In genomic region chr7:127573503-127574008, GRCm38 (mm10) we compare ENCODE assay signal across 9 mouse cellular contexts. TPM values are rescaled to one million over a fixed set of nuclear protein-coding genes. Genes with fewer than 3 reads are reported as not detected.
A peak's percentile ranks its signal among the peaks of the same experiment; 100 is the strongest.
DNase-seq lines count a peak whose midpoint lies in the region; ATAC-seq and TF ChIP-seq lines count a peak whose summit lies in the region.
"Had no signal": no experiment of that assay in that cellular context is flagged by ENCODE, and none has a peak within 500 bp of the region (broad histone marks: within the 10 kb centered on the region; RNA-seq: fewer than 3 reads in every experiment).

No protein-coding gene starts in this region.

- no peak for TF ChIP-seq CTCF in spleen, adult 2 months (IDR thresholded peaks at IDR 0.05; ENCODE audit: extremely low read depth, insufficient read depth, insufficient read length, insufficient replicate concordance)

- ATAC-seq in granulocyte monocyte progenitor cell, adult 5-6 weeks (replicated peaks; ENCODE audit: poor library complexity, severe bottlenecking): peak; percentile 10; the same call in 1 of the 2 replicates
- peak; percentile 37 for ATAC-seq in liver, embryonic 13.5 days (ENCODE audit: low read depth)

- DNase-seq in spleen, adult 2 months (ENCODE audit: low read depth in 1 of 2, low spot score in 2 of 2): no peak
- DNase-seq in spleen, postnatal 36 days (ENCODE audit: low spot score in 2 of 2): no peak
- peak; percentile 66 for DNase-seq in cerebellum, adult 9-11 months
- DNase-seq in liver, embryonic 13.5 days: peak; percentile 13
- peak; percentile 43 for DNase-seq in testis, postnatal 14 days (ENCODE audit: low spot score)
- no peak for DNase-seq in frontal cortex, postnatal 10 days (ENCODE audit: low spot score in 2 of 2)
- no peak for DNase-seq in adrenal gland, postnatal 10 days

- no peaks in the 10 kb centered on the region for H3K9me3 ChIP-seq in liver, embryonic 13.5 days (replicated peaks)

- no peak for TF ChIP-seq POLR2A in spleen, adult 2 months (IDR thresholded peaks at IDR 0.05; ENCODE audit: low read depth, low read length)

- WGBS in spleen, adult 2 months: 2% methylated on average over 19 of the region's 28 CpGs
- whole genome bisulfite sequencing in liver, embryonic 13.5 days (ENCODE audit: insufficient replicate concordance): under 1% methylated on average over 27 of the region's 28 CpGs

- H3K4me3 ChIP-seq in spleen, adult 2 months (ENCODE audit: extremely low read depth, insufficient read depth, insufficient read length): peak overlapping the region; percentile 77
- peak overlapping the region; percentile 85 for H3K4me3 ChIP-seq in liver, embryonic 13.5 days (replicated peaks)

- H3K27ac ChIP-seq in spleen, adult 2 months (ENCODE audit: insufficient read depth, low read length): peak overlapping the region; percentile 68
- H3K27ac ChIP-seq in liver, embryonic 13.5 days: peak overlapping the region; percentile 68

- H3K4me1 ChIP-seq in spleen, adult 2 months (ENCODE audit: control insufficient read depth, insufficient read depth, insufficient read length): peaks cover 6% of the 10 kb centered on the region
- peaks cover 29% of the 10 kb centered on the region for H3K4me1 ChIP-seq in liver, embryonic 13.5 days (replicated peaks)

- no peaks in the 10 kb centered on the region for H3K27me3 ChIP-seq in spleen, adult 2 months (ENCODE audit: control insufficient read depth, insufficient read depth, low read length)
- H3K27me3 ChIP-seq in liver, embryonic 13.5 days: no peaks in the 10 kb centered on the region

- H3K9ac ChIP-seq in liver, embryonic 13.5 days: peak overlapping the region; percentile 91

- H3K36me3 ChIP-seq in spleen, adult 2 months (ENCODE audit: control insufficient read depth, insufficient read depth, low read length): peaks cover 11% of the 10 kb centered on the region
- H3K36me3 ChIP-seq in liver, embryonic 13.5 days: peaks cover 31% of the 10 kb centered on the region

- peak overlapping the region; percentile 90 for H3K4me2 ChIP-seq in liver, embryonic 13.5 days

RNA-seq across cellular contexts. Expression of gene Phkg2, which starts 0.4 kb away (rescaled TPM):
- polyA plus RNA-seq in spleen, adult 2 months (2012; rRNA removed): 79.5 and 91.4 TPM in 2 replicates
- 57.0 and 72.0 TPM in 2 replicates for total RNA-seq in granulocyte monocyte progenitor cell, adult 5-6 weeks (2014; fragmentation: Nextera tagmentation)
- 27.4 and 31.7 TPM in 2 replicates for total RNA-seq in granulocyte monocyte progenitor cell, adult 5-6 weeks (2017)
- 19.3 and 20.2 TPM in 2 replicates for polyA plus RNA-seq in liver, embryonic 13.5 days (2015; fragmentation: Nextera tagmentation; extraction: Ambion mirVana)
- total RNA-seq in adrenal gland, postnatal 10 days (2021): 10 to 100 TPM; 33.0 to 37.9 TPM

RNA-seq across cellular contexts. Expression of gene Tmem265, which starts 12.4 kb away (rescaled TPM):
- 4.8 TPM in 2 replicates for polyA plus RNA-seq in spleen, adult 2 months (2012; rRNA removed)
- total RNA-seq in granulocyte monocyte progenitor cell, adult 5-6 weeks (2014; fragmentation: Nextera tagmentation): 8.1 TPM in 1 of 2 replicates, not detected in the other
- total RNA-seq in granulocyte monocyte progenitor cell, adult 5-6 weeks (2017): 0.99 and 2.9 TPM in 2 replicates
- polyA plus RNA-seq in liver, embryonic 13.5 days (2015; fragmentation: Nextera tagmentation; extraction: Ambion mirVana): 3.3 and 4.0 TPM in 2 replicates
- total RNA-seq in adrenal gland, postnatal 10 days (2021): not detected
- total RNA-seq: heart, postnatal 14 days had no signal

RNA-seq across cellular contexts. Expression of gene Ccdc189, which starts 14.8 kb away (rescaled TPM):
- 1.6 and 2.2 TPM in 2 replicates for polyA plus RNA-seq in spleen, adult 2 months (2012; rRNA removed)
- 0.37 and 0.77 TPM in 2 replicates for total RNA-seq in granulocyte monocyte progenitor cell, adult 5-6 weeks (2014; fragmentation: Nextera tagmentation)
- total RNA-seq in granulocyte monocyte progenitor cell, adult 5-6 weeks (2017): 1.6 and 3.9 TPM in 2 replicates
- polyA plus RNA-seq in liver, embryonic 13.5 days (2015; fragmentation: Nextera tagmentation; extraction: Ambion mirVana): 7.3 TPM in 2 replicates
- total RNA-seq in adrenal gland, postnatal 10 days (2021): 1 to 10 TPM; 8.0 to 9.2 TPM

RNA-seq across cellular contexts. Expression of gene Rnf40, which starts 15.0 kb away (rescaled TPM):
- polyA plus RNA-seq in spleen, adult 2 months (2012; rRNA removed): 25.8 and 29.3 TPM in 2 replicates
- total RNA-seq in granulocyte monocyte progenitor cell, adult 5-6 weeks (2014; fragmentation: Nextera tagmentation): 25.0 and 48.1 TPM in 2 replicates
- 35.3 and 42.8 TPM in 2 replicates for total RNA-seq in granulocyte monocyte progenitor cell, adult 5-6 weeks (2017)
- polyA plus RNA-seq in liver, embryonic 13.5 days (2015; fragmentation: Nextera tagmentation; extraction: Ambion mirVana): 18.8 and 25.3 TPM in 2 replicates
- 10 to 100 TPM; 51.5 to 59.7 TPM for total RNA-seq in adrenal gland, postnatal 10 days (2021)

RNA-seq across cellular contexts. Expression of gene Zfp629, which starts 42.0 kb away (rescaled TPM):
- polyA plus RNA-seq in spleen, adult 2 months (2012; rRNA removed): 4.9 and 5.4 TPM in 2 replicates
- 12.9 and 18.9 TPM in 2 replicates for total RNA-seq in granulocyte monocyte progenitor cell, adult 5-6 weeks (2014; fragmentation: Nextera tagmentation)
- total RNA-seq in granulocyte monocyte progenitor cell, adult 5-6 weeks (2017): 8.2 and 12.6 TPM in 2 replicates
- 1.6 and 1.8 TPM in 2 replicates for polyA plus RNA-seq in liver, embryonic 13.5 days (2015; fragmentation: Nextera tagmentation; extraction: Ambion mirVana)
- 10 to 100 TPM; 18.2 to 30.4 TPM for total RNA-seq in adrenal gland, postnatal 10 days (2021)

Comparison
In these comparisons a context has a peak if more than half of its experiments do, and no peak if none do; other contexts are left out.
1. DNase-seq: peak in cerebellum, adult 9-11 months (single experiment), liver, embryonic 13.5 days (single experiment) and testis, postnatal 14 days (single experiment); none in spleen, adult 2 months (0 of 2), spleen, postnatal 36 days (0 of 2), frontal cortex, postnatal 10 days (0 of 2) and adrenal gland, postnatal 10 days (single experiment).